Mouse (Mus musculus) embryonic facial prominence, embryonic 15.5 days (tissue): ENCODE data around the gene Vmn1r231. TPM values are rescaled to one million over a fixed set of nuclear protein-coding genes. Genes with fewer than 3 reads are reported as not detected.

Experiments
- ATAC-seq: fragments of 200-750 bp; cut with Nextera tagmentation; 2 replicates; pipeline ENCODE4 v1.8.0; 2017; ENCODE audit warnings: low read depth, moderate TSS enrichment; ENCODE audit not compliant: insufficient number of reproducible peaks, low FRiP score, low TSS enrichment
- H3K27ac ChIP-seq: fragments of 300-500 bp; sonication (generic); replicated peaks from 2 replicates; pipeline ENCODE4 v1.5.1; 2015; ENCODE audit warnings: mild to moderate bottlenecking, inconsistent platforms
- H3K27me3 ChIP-seq: fragments of 300-500 bp; sonication (generic); 2 replicates; pipeline ENCODE4 v1.6.1; 2015; ENCODE audit warnings: inconsistent platforms
- H3K36me3 ChIP-seq: fragments of 300-500 bp; sonication (generic); 2 replicates; pipeline ENCODE4 v1.6.1; 2015; ENCODE audit warnings: mild to moderate bottlenecking, inconsistent platforms
- H3K4me1 ChIP-seq: fragments of 300-500 bp; sonication (generic); 2 replicates; pipeline ENCODE4 v1.6.1; 2015; ENCODE audit warnings: inconsistent platforms
- H3K4me2 ChIP-seq: fragments of 300-500 bp; sonication (generic); replicated peaks from 2 replicates; pipeline ENCODE4 v1.6.1; 2015; ENCODE audit warnings: mild to moderate bottlenecking, inconsistent platforms
- H3K4me3 ChIP-seq: fragments of 300-500 bp; sonication (generic); replicated peaks from 2 replicates; pipeline ENCODE4 v1.5.1; 2015; ENCODE audit warnings: mild to moderate bottlenecking, inconsistent platforms
- H3K9ac ChIP-seq: fragments of 300-500 bp; sonication (generic); 2 replicates; pipeline ENCODE4 v1.6.1; 2015; ENCODE audit warnings: inconsistent platforms
- H3K9me3 ChIP-seq: fragments of 300-500 bp; sonication (generic); replicated peaks from 2 replicates; pipeline ENCODE4 v1.6.1; 2016; ENCODE audit warnings: inconsistent platforms
- WGBS: fragments of 180-500 bp; shearing (Covaris S2); methylation state at CpG from one replicate; pipeline ENCODE4 v1.1.7; 2015; 5-methylcytosine and 5-hydroxymethylcytosine counted together
- polyA plus RNA-seq: library from polyadenylated mRNA; unstranded; fragments of >200 nt; fragmentation: Nextera tagmentation; extraction: Ambion mirVana; gene quantifications from 2 replicates; pipeline ENCODE4 v1.2.1, GENCODE M21; 2015

The Vmn1r231 gene
- not detected in 2 replicates for polyA plus RNA-seq

DNA sequence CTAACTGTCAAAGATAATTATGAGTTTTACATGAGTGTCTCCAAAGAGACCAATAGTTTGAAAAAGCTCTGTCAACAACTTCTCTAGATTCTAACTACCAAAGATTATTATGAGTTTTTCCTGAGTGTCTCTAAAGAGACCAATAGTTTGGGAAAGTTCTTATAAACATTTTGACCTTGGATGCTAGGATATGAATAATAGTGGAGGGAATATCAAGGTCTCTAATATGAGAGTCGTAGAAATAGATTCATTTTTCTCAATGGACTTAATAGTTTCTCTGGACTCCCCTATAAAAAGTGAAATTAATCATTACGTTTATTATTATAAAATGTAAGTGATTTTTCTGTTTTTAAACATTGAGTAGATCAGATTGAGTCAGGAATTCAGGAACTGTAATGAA is at the start of gene Vmn1r231:
Vmn1r231 (minus strand) TSS at position 101 of the 400 bp plus-strand sequence.
- ATAC-seq, result no peak
- no peak within 1 kb of the TSS for H3K9ac ChIP-seq
- H3K4me1 ChIP-seq, result no peaks in the 10 kb centered on the region
- H3K27me3 ChIP-seq, result no peaks in the 10 kb centered on the region
- H3K9me3 ChIP-seq, result no peaks in the 10 kb centered on the region
- no peak within 1 kb of the TSS for H3K4me3 ChIP-seq
- WGBS, result 66% methylated on average over 2 of the region's 2 CpGs
- no peak within 1 kb of the TSS for H3K4me2 ChIP-seq
- no peaks in the 10 kb centered on the region for H3K36me3 ChIP-seq
- no peak within 1 kb of the TSS for H3K27ac ChIP-seq

- peaks cover 22% of the 10 kb centered on the region for H3K4me1 ChIP-seq
- peaks cover 4% of the 10 kb centered on the region for H3K36me3 ChIP-seq
- H3K9me3 ChIP-seq, result no peaks in the 10 kb centered on the region
- peak overlapping the region; percentile 56 for H3K4me2 ChIP-seq
- no peak overlapping the region for H3K27ac ChIP-seq
- no peak for ATAC-seq
- peak overlapping the region; percentile 91; the same call in 1 of the 2 replicates for H3K9ac ChIP-seq
- H3K27me3 ChIP-seq, result no peaks in the 10 kb centered on the region
- H3K4me3 ChIP-seq, result peak overlapping the region; percentile 72
Measured at GRCm38 (mm10) chr17:20946636-20947035, 41.7 kb upstream of the Vmn1r231 start.

GRCm38 (mm10) chr17:20946026-20946565 is 41.2 kb upstream of the Vmn1r231 start:
- H3K36me3 ChIP-seq, result no peaks in the 10 kb centered on the region
- no peaks in the 10 kb centered on the region for H3K9me3 ChIP-seq
- H3K27ac ChIP-seq, result peak overlapping the region; percentile 99
- H3K27me3 ChIP-seq, result no peaks in the 10 kb centered on the region
- H3K4me3 ChIP-seq, result peak overlapping the region; percentile 72
- peak overlapping the region; percentile 91 for H3K9ac ChIP-seq
- under 1% methylated on average over 13 of the region's 13 CpGs for WGBS
- ATAC-seq, result no peak
- peaks cover 22% of the 10 kb centered on the region for H3K4me1 ChIP-seq
- H3K4me2 ChIP-seq, result peak overlapping the region; percentile 56

- peaks cover 22% of the 10 kb centered on the region for H3K4me1 ChIP-seq
- H3K4me2 ChIP-seq, result peak within 1 kb of the TSS; percentile 56
- ATAC-seq, result peak; percentile 99
- H3K36me3 ChIP-seq, result no peaks in the 10 kb centered on the region
- no peaks in the 10 kb centered on the region for H3K9me3 ChIP-seq
- no peaks in the 10 kb centered on the region for H3K27me3 ChIP-seq
- H3K9ac ChIP-seq, result peak within 1 kb of the TSS; percentile 91
- H3K27ac ChIP-seq, result peak within 1 kb of the TSS; percentile 99
- peak within 1 kb of the TSS; percentile 72 for H3K4me3 ChIP-seq
- under 1% methylated on average over 69 of the region's 69 CpGs for WGBS
Measured at GRCm38 (mm10) chr17:20944985-20945891, 40.3 kb upstream of the Vmn1r231 start, which contains the start of gene Ppp2r1a. Gene Ppp2r1a (plus strand): TSS chr17:20945311.

DNA sequence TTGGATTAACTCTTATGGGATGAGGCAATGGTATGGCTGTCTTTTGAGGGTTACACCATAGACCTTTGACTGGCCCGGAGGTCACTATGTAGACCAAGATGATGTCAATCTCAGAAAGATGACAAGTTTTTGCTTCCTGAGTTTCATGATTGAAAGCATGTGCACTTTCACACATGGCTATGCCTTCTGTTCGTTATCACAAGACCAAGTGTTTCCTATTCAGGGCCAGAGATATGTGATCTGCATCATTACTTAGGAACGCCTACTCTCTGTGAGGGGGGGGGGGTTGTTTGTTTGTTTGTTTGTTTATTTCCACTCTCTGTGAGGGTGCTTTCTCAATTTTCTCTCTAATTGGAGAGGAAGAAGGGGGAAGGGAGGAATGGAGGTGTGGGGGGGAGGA is 39.3 kb upstream of the Vmn1r231 start:
- Histone ChIP-seq H3K4me1 (peaks cover 22% of the 10 kb centered on the region), H3K4me2 (peak overlapping the region; percentile 56), H3K27ac (peak overlapping the region; percentile 99), H3K9ac (peak overlapping the region; percentile 50; the same call in 1 of the 2 replicates), H3K4me3 (peak overlapping the region; percentile 72), H3K9me3 (no peaks in the 10 kb centered on the region), H3K27me3 (no peaks in the 10 kb centered on the region), H3K36me3 (no peaks in the 10 kb centered on the region)
- 41% methylated on average over 3 of the region's 3 CpGs for WGBS
- no peak for ATAC-seq

GRCm38 (mm10) chr17:20919614-20920013 is 14.7 kb upstream of the Vmn1r231 start, which contains the start of gene Vmn1r232:
Gene Vmn1r232 (minus strand): TSS chr17:20919714.
- no peak for ATAC-seq
- Histone ChIP-seq H3K9me3 (no peaks in the 10 kb centered on the region), H3K4me1 (no peaks in the 10 kb centered on the region), H3K9ac (no peak within 1 kb of the TSS), H3K4me3 (no peak within 1 kb of the TSS), H3K27me3 (no peaks in the 10 kb centered on the region), H3K27ac (no peak within 1 kb of the TSS), H3K36me3 (no peaks in the 10 kb centered on the region), H3K4me2 (no peak within 1 kb of the TSS)
- WGBS, result 38% methylated on average over 1 of the region's 1 CpGs

DNA sequence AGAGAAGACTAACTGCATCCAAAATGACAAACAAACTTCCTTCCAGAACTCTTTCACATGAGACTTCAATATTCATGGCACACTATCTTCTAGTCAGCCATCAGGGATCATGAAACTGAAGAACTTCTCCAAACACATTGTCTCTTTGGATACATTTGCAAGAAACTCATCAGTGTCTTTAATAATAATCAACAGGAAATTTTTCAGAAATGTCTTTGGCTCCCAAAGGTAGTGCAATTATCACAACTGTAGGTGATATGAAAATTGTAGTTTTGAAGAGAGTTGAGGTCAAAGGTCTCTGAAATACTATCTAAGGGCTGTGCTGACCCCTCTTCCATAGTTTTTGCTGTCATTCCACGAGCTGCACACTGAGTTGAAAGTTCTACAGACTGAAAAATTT is 64.7 kb downstream of the Vmn1r231 start, which contains the start of gene Vmn1r230:
Vmn1r230 (plus strand) TSS at position 301 of the 400 bp plus-strand sequence.
- Histone ChIP-seq H3K36me3 (no peaks in the 10 kb centered on the region), H3K27ac (no peak within 1 kb of the TSS), H3K9ac (no peak within 1 kb of the TSS), H3K4me1 (no peaks in the 10 kb centered on the region), H3K4me3 (no peak within 1 kb of the TSS), H3K4me2 (no peak within 1 kb of the TSS), H3K9me3 (no peaks in the 10 kb centered on the region), H3K27me3 (no peaks in the 10 kb centered on the region)
- WGBS, result 15% methylated on average over 1 of the region's 1 CpGs
- no peak for ATAC-seq

Other genes with a start within 250 kb of the Vmn1r231 start
- not detected in 2 replicates for gene Vmn1r226, start 222.2 kb downstream of the Vmn1r231 start, polyA plus RNA-seq
- not detected in 2 replicates for gene Vmn1r227, start 175.2 kb downstream of the Vmn1r231 start, polyA plus RNA-seq
- 0.05 TPM in 1 of 2 replicates, not detected in the other for gene Vmn1r228, start 118.9 kb downstream of the Vmn1r231 start, polyA plus RNA-seq
- not detected in 2 replicates for gene Vmn1r229, start 93.5 kb downstream of the Vmn1r231 start, polyA plus RNA-seq
- 0.24 TPM in 1 of 2 replicates, not detected in the other for gene Vmn1r230, start 64.6 kb downstream of the Vmn1r231 start, polyA plus RNA-seq
- gene Vmn1r232, start 14.6 kb upstream of the Vmn1r231 start, polyA plus RNA-seq, result not detected in 2 replicates
- 357 and 369 TPM in 2 replicates for gene Ppp2r1a, start 40.2 kb upstream of the Vmn1r231 start, polyA plus RNA-seq
- not detected in 2 replicates for gene Vmn1r233, start 91.4 kb upstream of the Vmn1r231 start, polyA plus RNA-seq
- gene Zfp160, start 103.8 kb upstream of the Vmn1r231 start, polyA plus RNA-seq, result 15.8 and 17.0 TPM in 2 replicates